ENCODE assay signal across 24 mouse cellular contexts in genomic region chr12:80909631-80910030, GRCm38 (mm10). TPM values are rescaled to one million over a fixed set of nuclear protein-coding genes. Genes with fewer than 3 reads are reported as not detected.
"Had no signal": no experiment of that assay in that cellular context is flagged by ENCODE, and none has a peak within 500 bp of the region (broad histone marks: within the 10 kb centered on the region; RNA-seq: fewer than 3 reads in every experiment).

No protein-coding gene starts in this region.

- H3K36me3 ChIP-seq: kidney, embryonic 15.5 days; limb, embryonic 10.5 days; limb, embryonic 13.5 days; lung, embryonic 15.5 days had no signal

- H3K4me2 ChIP-seq: kidney, embryonic 15.5 days; limb, embryonic 13.5 days; lung, embryonic 15.5 days; midbrain, embryonic 11.5 days had no signal

- DNase-seq: kidney, adult 11 months; kidney, adult 8-10 months; kidney, postnatal 10 days; kidney, postnatal 36 days; lung, adult 18-20 months; lung, postnatal 10 days; lung, postnatal 4 days; midbrain, embryonic 14.5 days; thymus, adult 18-20 months; thymus, postnatal 36 days had no signal

- H3K4me1 ChIP-seq: kidney, embryonic 15.5 days; limb, embryonic 10.5 days; limb, embryonic 13.5 days; lung, embryonic 15.5 days had no signal

- H3K9me3 ChIP-seq: limb, embryonic 10.5 days; limb, embryonic 13.5 days; lung, embryonic 15.5 days had no signal

- H3K4me3 ChIP-seq: kidney, embryonic 15.5 days; limb, embryonic 10.5 days; limb, embryonic 13.5 days; lung, embryonic 15.5 days had no signal

- H3K27me3 ChIP-seq: kidney, embryonic 15.5 days; limb, embryonic 13.5 days; lung, embryonic 15.5 days had no signal

- H3K27ac ChIP-seq: kidney, embryonic 15.5 days; limb, embryonic 10.5 days; limb, embryonic 13.5 days; lung, embryonic 15.5 days had no signal

- H3K9ac ChIP-seq: kidney, embryonic 15.5 days; limb, embryonic 13.5 days; lung, embryonic 15.5 days had no signal

RNA-seq across cellular contexts. Expression of gene Slc10a1, which starts 58.9 kb away (rescaled TPM):
- total RNA-seq: layer of hippocampus, postnatal 14 days; left cerebral cortex, adult 8-10 months; left cerebral cortex, postnatal 14 days; megakaryocyte progenitor cell, adult 5-6 weeks; megakaryocyte-erythroid progenitor cell, adult 5-6 weeks; midbrain, postnatal 0 days had no signal
- polyA plus RNA-seq: small intestine, adult 2 months; spleen, adult 2 months; urinary bladder, adult 2 months had no signal
